Comparison of ENCODE assay signal across 24 mouse cellular contexts in the genomic region with DNA sequence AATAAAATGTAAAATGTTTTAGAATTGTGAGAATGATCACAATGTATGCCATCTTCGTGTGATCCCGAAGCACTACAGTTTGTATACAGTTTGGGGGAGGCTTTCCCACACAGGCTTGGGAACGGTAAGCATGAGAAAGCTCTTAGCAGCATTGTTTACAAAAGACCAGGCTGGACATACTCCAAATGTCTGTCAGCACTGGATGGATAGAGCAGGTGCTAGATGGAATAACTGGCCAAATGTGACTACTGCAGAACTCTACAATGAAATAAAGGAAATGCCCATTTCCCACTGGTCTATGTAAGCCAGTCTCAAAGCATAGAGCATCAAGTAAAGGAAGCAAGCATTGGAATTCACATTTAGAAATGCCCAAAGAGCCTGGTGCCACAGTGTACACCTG.
A peak's percentile ranks its signal among the peaks of the same experiment; 100 is the strongest.
DNase-seq lines count a peak whose midpoint lies in the region; ATAC-seq and TF ChIP-seq lines count a peak whose summit lies in the region.
"Had no signal": no experiment of that assay in that cellular context is flagged by ENCODE, and none has a peak within 500 bp of the region (broad histone marks: within the 10 kb centered on the region; RNA-seq: fewer than 3 reads in every experiment).

No protein-coding gene starts in this region.

- WGBS in forebrain, embryonic 14.5 days: 65% methylated on average over 3 of the region's 3 CpGs
- 74% methylated on average over 3 of the region's 3 CpGs for WGBS in forebrain, embryonic 13.5 days
- WGBS in midbrain, embryonic 11.5 days: 92% methylated on average over 3 of the region's 3 CpGs
- 83% methylated on average over 3 of the region's 3 CpGs for WGBS in midbrain, embryonic 13.5 days
- WGBS in hindbrain, embryonic 13.5 days: 82% methylated on average over 3 of the region's 3 CpGs

- H3K27ac ChIP-seq in forebrain, embryonic 14.5 days (ENCODE audit: low read depth, low read length): no peak overlapping the region
- no peak overlapping the region for H3K27ac ChIP-seq in forebrain, embryonic 13.5 days
- no peak overlapping the region for H3K27ac ChIP-seq in midbrain, embryonic 11.5 days (ENCODE audit: low read depth, low read length)
- H3K27ac ChIP-seq in midbrain, embryonic 13.5 days: no peak overlapping the region
- no peak overlapping the region for H3K27ac ChIP-seq in hindbrain, embryonic 13.5 days
- H3K27ac ChIP-seq: embryonic facial prominence, embryonic 13.5 days; forebrain, embryonic 10.5 days; gastrocnemius, adult 2 months; hindbrain, embryonic 12.5 days; intestine, embryonic 15.5 days had no signal

- no peaks in the 10 kb centered on the region for H3K27me3 ChIP-seq in forebrain, embryonic 14.5 days (replicated peaks; ENCODE audit: control insufficient read depth, insufficient read depth, low read length)
- no peaks in the 10 kb centered on the region for H3K27me3 ChIP-seq in forebrain, embryonic 13.5 days
- H3K27me3 ChIP-seq in midbrain, embryonic 11.5 days (ENCODE audit: control insufficient read depth, insufficient read depth, low read length): no peaks in the 10 kb centered on the region
- no peaks in the 10 kb centered on the region for H3K27me3 ChIP-seq in midbrain, embryonic 13.5 days
- H3K27me3 ChIP-seq in hindbrain, embryonic 13.5 days: no peaks in the 10 kb centered on the region
- H3K27me3 ChIP-seq: embryonic facial prominence, embryonic 13.5 days; hindbrain, embryonic 12.5 days; intestine, embryonic 15.5 days; Patski had no signal

- peak; percentile 33 for DNase-seq in forebrain, embryonic 14.5 days (ENCODE audit: low spot score)
- peak; percentile 53 for DNase-seq in midbrain, embryonic 11.5 days (ENCODE audit: low spot score, missing footprints)
- DNase-seq in NIH3T3 (ENCODE audit: low read depth): peak; percentile 17
- peak; percentile 65 for DNase-seq in brain, embryonic 14.5 days (ENCODE audit: low read depth)
- no peak for DNase-seq in urinary bladder, postnatal 14 days (ENCODE audit: low spot score)
- DNase-seq: adrenal gland, postnatal 10 days; adrenal gland, postnatal 36 days; cerebellum, adult 11-12 months; cerebellum, adult 8-10 months; cerebellum, postnatal 25 days; gastrocnemius, adult 2 months; gastrocnemius, postnatal 14 days; heart, adult 11 months had no signal

- ATAC-seq in forebrain, embryonic 14.5 days: no peak
- ATAC-seq in forebrain, embryonic 13.5 days: no peak
- ATAC-seq in midbrain, embryonic 11.5 days (ENCODE audit: low FRiP score): no peak
- ATAC-seq in midbrain, embryonic 13.5 days: no peak
- no peak for ATAC-seq in hindbrain, embryonic 13.5 days (ENCODE audit: low FRiP score)
- ATAC-seq: forebrain, embryonic 16.5 days; hindbrain, embryonic 16.5 days; intestine, embryonic 15.5 days; Patski had no signal

- H3K4me3 ChIP-seq in forebrain, embryonic 14.5 days (ENCODE audit: low read depth, low read length): no peak overlapping the region
- H3K4me3 ChIP-seq in forebrain, embryonic 13.5 days: no peak overlapping the region
- H3K4me3 ChIP-seq in midbrain, embryonic 11.5 days (ENCODE audit: low read depth, low read length): no peak overlapping the region
- no peak overlapping the region for H3K4me3 ChIP-seq in midbrain, embryonic 13.5 days (replicated peaks)
- no peak overlapping the region for H3K4me3 ChIP-seq in hindbrain, embryonic 13.5 days
- H3K4me3 ChIP-seq: embryonic facial prominence, embryonic 13.5 days; forebrain, embryonic 10.5 days; gastrocnemius, adult 2 months; hindbrain, embryonic 12.5 days; intestine, embryonic 15.5 days had no signal

- H3K4me1 ChIP-seq in forebrain, embryonic 14.5 days (ENCODE audit: control insufficient read depth, insufficient read depth, low read length): no peaks in the 10 kb centered on the region
- H3K4me1 ChIP-seq in forebrain, embryonic 13.5 days: no peaks in the 10 kb centered on the region
- no peaks in the 10 kb centered on the region for H3K4me1 ChIP-seq in midbrain, embryonic 11.5 days (ENCODE audit: control insufficient read depth, insufficient read depth, low read length)
- H3K4me1 ChIP-seq in midbrain, embryonic 13.5 days (replicated peaks): no peaks in the 10 kb centered on the region
- H3K4me1 ChIP-seq in hindbrain, embryonic 13.5 days (replicated peaks): no peaks in the 10 kb centered on the region
- H3K4me1 ChIP-seq: embryonic facial prominence, embryonic 13.5 days; forebrain, embryonic 10.5 days; hindbrain, embryonic 12.5 days; intestine, embryonic 15.5 days had no signal

- no peak overlapping the region for H3K4me2 ChIP-seq in forebrain, embryonic 14.5 days (ENCODE audit: low read length)
- no peak overlapping the region for H3K4me2 ChIP-seq in forebrain, embryonic 13.5 days
- H3K4me2 ChIP-seq in midbrain, embryonic 11.5 days: no peak overlapping the region
- no peak overlapping the region for H3K4me2 ChIP-seq in midbrain, embryonic 13.5 days (replicated peaks)
- no peak overlapping the region for H3K4me2 ChIP-seq in hindbrain, embryonic 13.5 days
- H3K4me2 ChIP-seq: embryonic facial prominence, embryonic 13.5 days; heart, embryonic 11.5 days; hindbrain, embryonic 12.5 days; intestine, embryonic 15.5 days had no signal

- no peaks in the 10 kb centered on the region for H3K36me3 ChIP-seq in forebrain, embryonic 14.5 days (ENCODE audit: control insufficient read depth, insufficient read depth, low read length)
- H3K36me3 ChIP-seq in forebrain, embryonic 13.5 days (ENCODE audit: poor library complexity, severe bottlenecking): no peaks in the 10 kb centered on the region
- H3K36me3 ChIP-seq in midbrain, embryonic 11.5 days (ENCODE audit: control insufficient read depth, insufficient read depth, low read length): no peaks in the 10 kb centered on the region
- H3K36me3 ChIP-seq in midbrain, embryonic 13.5 days: no peaks in the 10 kb centered on the region
- no peaks in the 10 kb centered on the region for H3K36me3 ChIP-seq in hindbrain, embryonic 13.5 days
- H3K36me3 ChIP-seq: embryonic facial prominence, embryonic 13.5 days; forebrain, embryonic 10.5 days; hindbrain, embryonic 12.5 days; intestine, embryonic 15.5 days had no signal

- H3K9me3 ChIP-seq in forebrain, embryonic 14.5 days (replicated peaks; ENCODE audit: control insufficient read depth, low read length): no peaks in the 10 kb centered on the region
- H3K9me3 ChIP-seq in forebrain, embryonic 13.5 days (replicated peaks): no peaks in the 10 kb centered on the region
- H3K9me3 ChIP-seq in midbrain, embryonic 11.5 days (ENCODE audit: control insufficient read depth, low read length): no peaks in the 10 kb centered on the region
- no peaks in the 10 kb centered on the region for H3K9me3 ChIP-seq in midbrain, embryonic 13.5 days
- H3K9me3 ChIP-seq in hindbrain, embryonic 13.5 days: 0 out of 2 replicates have a peak, but pooled peaks cover 3% of the 10 kb centered on the region
- H3K9me3 ChIP-seq: forebrain, embryonic 10.5 days; hindbrain, embryonic 12.5 days; intestine, embryonic 15.5 days had no signal

- no peak overlapping the region for H3K9ac ChIP-seq in forebrain, embryonic 14.5 days (ENCODE audit: low read length)
- no peak overlapping the region for H3K9ac ChIP-seq in forebrain, embryonic 13.5 days
- H3K9ac ChIP-seq in midbrain, embryonic 11.5 days (ENCODE audit: low read length): no peak overlapping the region
- no peak overlapping the region for H3K9ac ChIP-seq in midbrain, embryonic 13.5 days (replicated peaks)
- H3K9ac ChIP-seq in hindbrain, embryonic 13.5 days: no peak overlapping the region
- H3K9ac ChIP-seq: embryonic facial prominence, embryonic 13.5 days; hindbrain, embryonic 12.5 days; intestine, embryonic 15.5 days had no signal

- no peak for TF ChIP-seq CTCF in brain, embryonic 14.5 days (IDR thresholded peaks at IDR 0.05; ENCODE audit: borderline replicate concordance, extremely low read depth, insufficient read depth, insufficient read length)

- TF ChIP-seq POLR2A in brain, embryonic 14.5 days (IDR thresholded peaks at IDR 0.05; ENCODE audit: borderline replicate concordance, extremely low read depth, insufficient read depth, insufficient read length, poor library complexity, severe bottlenecking): no peak
